Mouse (Mus musculus): ENCODE results near the gene Cacng4.

Gene Cacng4

GRCm38 (mm10) chr11:107794547-107795269 lies at the start of gene Cacng4:
Cacng4 (minus strand) TSS chr11:107794557.
- DNase-seq: peak; percentile 51 to 65

DNA sequence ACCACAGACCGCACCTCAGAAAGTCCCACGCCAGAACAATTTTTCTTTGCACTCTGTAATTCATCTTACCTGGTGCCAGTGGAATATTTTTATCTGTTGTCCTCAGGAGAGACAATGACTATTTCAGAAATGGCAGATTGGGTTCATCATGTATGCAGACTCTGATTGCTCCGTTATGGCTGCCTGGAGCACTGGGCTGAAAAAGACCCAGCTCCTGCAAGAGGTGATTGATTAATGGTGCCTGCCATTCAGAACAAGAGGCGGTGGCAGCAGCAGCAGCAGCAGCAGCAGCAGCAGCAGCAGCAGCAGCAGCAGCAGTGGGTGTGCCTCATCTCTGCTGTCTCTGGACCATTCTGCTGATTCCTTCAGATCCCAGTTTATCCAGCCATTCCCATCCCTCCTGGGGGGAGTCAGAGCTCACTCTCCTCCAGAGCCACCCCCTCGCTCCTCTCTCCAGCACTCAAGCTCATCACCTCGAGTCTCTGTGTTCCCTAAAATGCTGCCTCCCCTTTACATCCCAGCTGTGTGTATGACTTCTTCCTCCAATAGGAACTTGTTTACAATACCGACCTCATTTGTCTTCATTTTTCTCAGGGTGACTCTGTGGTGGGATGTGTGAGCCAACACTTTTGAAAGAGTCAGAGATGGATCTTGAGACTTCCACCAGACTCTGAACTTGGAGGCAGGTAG lies 39.1 kb upstream of the Cacng4 start:
- no peak for DNase-seq

DNA sequence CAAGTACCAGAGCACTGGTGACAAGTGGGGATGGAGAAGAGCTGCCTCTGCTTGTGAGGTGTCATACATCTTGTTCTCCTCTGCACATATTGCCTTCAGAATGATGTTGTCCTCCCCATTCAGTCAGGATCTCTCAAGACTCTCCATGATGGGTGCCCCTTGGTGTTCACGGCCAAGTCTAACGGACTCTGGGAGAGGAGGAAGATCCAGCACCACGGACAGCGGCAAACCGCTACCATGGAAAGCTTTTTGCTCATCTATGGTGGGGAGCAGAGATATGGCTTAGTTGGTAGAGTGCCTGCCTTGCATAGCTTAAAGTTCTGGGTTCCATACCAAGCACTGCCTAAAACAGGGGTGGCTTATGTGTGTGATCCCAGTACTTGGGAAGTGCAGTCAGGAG lies 22.8 kb upstream of the Cacng4 start:
- DNase-seq: no peak

GRCm38 (mm10) chr11:107812941-107813648 lies 18.7 kb upstream of the Cacng4 start:
- no peak for DNase-seq

DNA sequence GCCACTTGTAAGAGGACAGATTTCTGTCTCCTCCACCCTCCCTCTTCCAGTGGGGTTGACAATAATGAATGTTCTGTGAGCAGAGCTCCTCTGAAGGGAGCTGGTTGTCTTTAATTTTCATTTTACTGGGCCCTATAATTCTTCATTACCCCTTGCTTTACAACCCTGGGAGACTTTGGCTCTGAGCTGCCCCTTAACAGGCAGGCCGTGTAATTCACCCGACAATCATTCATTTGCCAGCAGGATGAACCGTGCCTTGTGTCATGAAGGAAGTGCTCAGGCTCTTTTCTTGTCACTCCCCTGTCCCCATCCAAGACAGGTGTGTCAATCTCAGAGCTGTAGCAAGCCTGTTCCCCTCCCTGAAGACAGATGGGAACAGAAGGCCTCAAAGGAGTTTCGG lies 18.1 kb upstream of the Cacng4 start:
- no peak for DNase-seq

GRCm38 (mm10) chr11:107808508-107808907 lies 14.2 kb upstream of the Cacng4 start:
- peak; percentile 53 to 62 for DNase-seq

GRCm38 (mm10) chr11:107806058-107806457 lies 11.7 kb upstream of the Cacng4 start:
- DNase-seq: no peak

- DNase-seq: no peak
Measured at GRCm38 (mm10) chr11:107801946-107802345, 7.6 kb upstream of the Cacng4 start.

- DNase-seq: peak; percentile 32 to 52
Measured at GRCm38 (mm10) chr11:107799331-107799730, 5.0 kb upstream of the Cacng4 start.

DNA sequence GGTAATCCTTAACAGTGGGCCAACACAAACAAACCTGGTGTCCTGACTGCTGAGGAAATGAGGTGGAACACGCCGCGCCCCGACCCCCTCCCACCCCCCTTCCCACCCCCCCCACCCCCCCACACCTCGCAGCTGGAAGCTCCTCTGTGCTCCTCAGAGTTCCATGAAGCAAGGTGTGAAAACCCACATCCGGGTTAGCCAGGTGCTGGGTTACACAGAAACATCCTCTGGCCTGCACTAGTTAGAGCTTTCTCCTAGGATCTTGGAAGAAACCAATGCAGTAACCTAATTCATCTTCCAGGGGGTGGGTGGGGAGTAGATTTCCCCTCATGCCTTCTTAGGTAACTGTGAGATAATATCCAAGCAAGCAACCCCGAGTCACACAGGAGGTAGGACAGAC lies 2.0 kb upstream of the Cacng4 start:
- peak; percentile 30 to 58 for DNase-seq

- DNase-seq: no peak
Measured at GRCm38 (mm10) chr11:107795384-107796035, 1.2 kb upstream of the Cacng4 start.

DNA sequence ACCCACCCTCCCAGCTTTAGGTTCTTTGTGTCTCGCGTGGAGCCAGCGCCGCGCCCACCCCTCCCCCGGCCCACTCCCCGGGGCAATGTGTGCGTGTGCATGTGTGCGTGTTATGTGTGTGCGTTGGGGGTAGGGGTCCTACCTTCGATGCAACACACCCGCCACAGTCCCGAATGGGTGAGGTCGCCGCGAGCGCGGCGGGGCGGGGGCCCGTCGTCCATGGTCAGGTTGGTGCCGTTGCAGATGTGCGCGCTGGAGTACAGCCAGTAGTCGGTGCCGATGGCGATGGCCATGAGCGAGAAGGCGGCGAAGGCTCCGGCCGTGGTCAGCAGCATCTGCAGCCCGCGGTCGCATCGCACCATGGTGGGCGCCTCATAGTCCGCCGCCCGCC lies 259 bp downstream of the Cacng4 start:
- peak; percentile 29 to 51 for DNase-seq

DNA sequence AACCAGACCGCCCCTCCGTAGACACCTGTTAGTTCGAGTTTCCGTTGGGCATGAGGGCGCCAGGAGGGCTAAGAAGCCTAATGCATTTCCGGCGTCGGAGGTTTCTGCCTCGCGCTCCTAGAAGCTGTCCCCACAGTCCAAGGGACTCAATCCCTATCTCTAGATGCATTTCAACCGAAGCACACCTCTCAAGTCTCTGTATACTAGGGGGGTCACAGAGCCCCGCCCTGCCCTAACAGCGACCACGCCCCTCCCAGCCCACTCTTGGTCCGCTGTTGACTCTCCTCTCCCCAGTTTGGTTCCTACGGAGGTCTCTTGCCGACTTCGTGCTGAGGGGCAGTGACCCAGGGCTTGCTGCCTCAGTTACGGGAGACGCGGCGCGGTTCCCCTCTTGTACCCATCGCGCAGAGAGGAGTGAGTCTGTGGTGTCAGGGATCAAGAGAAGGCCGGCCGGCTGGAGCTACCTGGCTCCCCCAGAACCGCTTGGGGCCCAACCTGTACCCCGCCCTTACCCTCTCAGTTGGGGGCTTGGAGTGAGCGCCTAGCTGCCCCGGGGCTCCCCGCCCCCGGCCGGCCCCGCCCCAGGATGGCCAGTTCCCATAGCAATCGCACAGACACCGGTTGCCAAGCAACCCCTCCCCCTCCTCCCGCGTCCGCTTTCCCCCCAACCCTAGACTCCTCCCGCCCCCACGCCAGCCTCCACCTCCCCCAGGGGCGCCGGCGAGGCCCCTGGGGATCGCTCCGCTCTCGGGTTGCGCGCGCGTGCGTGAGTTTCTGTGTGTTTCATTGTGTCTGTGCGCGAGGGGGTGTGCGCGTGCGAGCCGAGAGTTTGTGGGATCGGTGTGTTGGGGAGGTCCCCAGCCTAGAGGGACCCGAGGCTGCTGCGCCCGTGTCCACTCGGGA lies 906 bp downstream of the Cacng4 start:
- peak; percentile 64 to 77 for DNase-seq

GRCm38 (mm10) chr11:107792136-107792535 lies 2.2 kb downstream of the Cacng4 start:
- no peak for DNase-seq

DNA sequence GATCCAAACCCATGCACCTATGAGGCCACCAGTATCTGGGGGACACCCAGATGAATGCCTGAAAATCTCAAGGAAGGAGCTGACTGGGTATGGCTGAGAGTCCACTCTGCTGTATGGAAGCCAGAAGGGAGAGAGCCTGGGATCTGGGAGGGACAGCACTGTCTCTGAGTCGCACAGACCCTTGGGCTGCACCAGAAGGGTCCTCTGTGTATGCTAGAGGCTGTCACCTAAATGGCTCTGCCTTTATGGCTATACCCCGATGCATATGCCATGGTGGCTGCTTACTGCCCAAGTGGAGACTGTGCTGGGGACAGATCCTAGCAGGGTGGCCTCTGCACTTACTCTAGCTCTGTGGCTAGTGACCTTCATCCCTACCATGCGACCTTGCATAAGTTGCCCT lies 8.6 kb downstream of the Cacng4 start:
- no peak for DNase-seq

- no peak for DNase-seq
Measured at GRCm38 (mm10) chr11:107785288-107785687, 9.1 kb downstream of the Cacng4 start.

GRCm38 (mm10) chr11:107783861-107784754 lies 10.2 kb downstream of the Cacng4 start:
- DNase-seq: no peak

DNA sequence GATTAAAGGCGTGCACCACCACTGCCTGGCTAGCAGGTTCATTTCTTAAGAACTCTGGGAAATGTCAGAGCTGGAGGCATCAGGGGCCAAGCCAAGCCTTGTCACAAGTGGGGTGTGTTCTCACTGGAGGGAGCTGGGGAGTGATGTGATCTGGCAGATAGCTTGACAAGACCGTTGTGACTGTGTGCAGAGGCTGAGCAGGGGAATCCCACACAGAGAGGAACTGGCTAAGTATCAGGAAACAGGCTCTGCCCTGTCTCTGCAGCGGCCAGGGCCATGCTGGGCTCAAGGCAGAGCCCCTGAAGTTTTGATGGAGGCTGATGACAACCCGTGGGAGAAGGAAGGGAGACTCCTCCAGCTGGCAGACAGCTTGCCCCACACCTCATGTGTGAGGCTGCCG lies 11.8 kb downstream of the Cacng4 start:
- DNase-seq: no peak

DNA sequence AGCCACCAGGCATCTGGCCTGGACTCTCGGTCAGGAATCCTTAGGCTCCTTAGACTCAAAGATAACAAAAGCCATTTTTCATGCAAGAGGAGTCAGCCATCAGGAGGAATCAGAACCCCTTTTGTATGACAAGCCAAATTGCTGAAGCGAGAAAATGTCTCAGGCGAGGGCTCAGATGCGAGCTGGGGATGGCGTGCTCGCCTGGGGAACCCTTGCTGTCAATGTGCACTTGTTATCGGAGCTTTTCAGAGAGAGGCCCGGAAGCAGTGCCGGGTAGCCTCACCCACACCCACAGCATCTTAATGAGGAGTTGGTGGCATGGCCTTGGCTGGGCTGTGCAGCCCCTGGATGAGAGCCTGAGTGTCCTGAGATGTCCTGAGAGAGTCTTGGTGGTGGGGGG lies 15.5 kb downstream of the Cacng4 start:
- DNase-seq: no peak

- DNase-seq: no peak
Measured at GRCm38 (mm10) chr11:107777487-107777886, 16.9 kb downstream of the Cacng4 start.

- DNase-seq: no peak
Measured at GRCm38 (mm10) chr11:107773312-107773711, 21.0 kb downstream of the Cacng4 start.
